In the genomic region with DNA sequence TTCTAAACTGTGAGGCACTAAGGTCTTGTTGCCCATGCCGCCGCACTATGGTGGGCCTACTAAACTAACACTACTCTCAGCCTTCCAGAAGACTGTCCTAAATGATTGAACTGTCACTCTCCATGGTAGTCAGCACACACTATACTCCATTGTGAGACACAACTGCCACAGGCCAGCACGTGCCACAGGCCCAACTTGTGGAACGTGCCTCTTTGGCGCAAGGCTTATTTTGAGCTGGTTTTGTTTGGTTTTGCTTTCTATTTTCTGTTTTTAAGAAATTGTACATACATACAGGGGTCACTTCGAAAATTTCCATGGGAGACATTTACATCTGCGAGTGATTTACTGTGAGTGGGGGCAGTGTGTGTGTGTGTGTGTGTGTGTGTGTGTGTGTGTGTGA, we compare ENCODE assay signal across 14 mouse cellular contexts.
"Had no signal": no experiment of that assay in that cellular context is flagged by ENCODE, and none has a peak within 500 bp of the region (broad histone marks: within the 10 kb centered on the region; RNA-seq: fewer than 3 reads in every experiment).

No protein-coding gene starts in this region.

- H3K36me3 ChIP-seq: kidney, embryonic 15.5 days; limb, embryonic 15.5 days; liver, embryonic 13.5 days; midbrain, embryonic 15.5 days; neural tube, embryonic 13.5 days had no signal

- DNase-seq: kidney, adult 2 months; kidney, postnatal 14 days; layer of hippocampus, postnatal 36 days; liver, embryonic 13.5 days; liver, postnatal 0 days; lung, postnatal 36 days; right cerebral cortex, adult 18-20 months; right cerebral cortex, postnatal 25 days had no signal

- H3K9me3 ChIP-seq: kidney, embryonic 15.5 days; limb, embryonic 15.5 days; midbrain, embryonic 15.5 days; neural tube, embryonic 13.5 days had no signal

- H3K4me2 ChIP-seq: kidney, embryonic 15.5 days; limb, embryonic 15.5 days; liver, embryonic 13.5 days; midbrain, embryonic 11.5 days; midbrain, embryonic 15.5 days; neural tube, embryonic 13.5 days had no signal

- H3K27ac ChIP-seq: kidney, embryonic 15.5 days; limb, embryonic 15.5 days; liver, embryonic 13.5 days; midbrain, embryonic 15.5 days; neural tube, embryonic 13.5 days had no signal

- H3K27me3 ChIP-seq: kidney, embryonic 15.5 days; limb, embryonic 15.5 days; liver, embryonic 13.5 days; midbrain, embryonic 15.5 days; neural tube, embryonic 13.5 days had no signal

- H3K9ac ChIP-seq: kidney, embryonic 15.5 days; limb, embryonic 15.5 days; liver, embryonic 13.5 days; liver, postnatal 0 days; midbrain, embryonic 15.5 days; neural tube, embryonic 13.5 days had no signal

- H3K4me3 ChIP-seq: kidney, embryonic 15.5 days; limb, embryonic 15.5 days; liver, embryonic 13.5 days; midbrain, embryonic 15.5 days; neural tube, embryonic 13.5 days had no signal

- ATAC-seq: intestine, embryonic 16.5 days; liver, postnatal 0 days; midbrain, embryonic 15.5 days had no signal

- H3K4me1 ChIP-seq: kidney, embryonic 15.5 days; limb, embryonic 15.5 days; liver, embryonic 13.5 days; midbrain, embryonic 15.5 days had no signal
